Mouse (Mus musculus) liver, postnatal 0 days (tissue): ENCODE measurements around the gene Kri1. TPM values are rescaled to one million over a fixed set of nuclear protein-coding genes. Genes with fewer than 3 reads are reported as not detected.

Source experiments
- ATAC-seq: fragments of 200-750 bp; cut with Nextera tagmentation; 2 replicates; pipeline ENCODE4 v1.8.0; 2017; ENCODE audit warnings: mild to moderate bottlenecking, moderate library complexity
- DNase-seq: peaks from one replicate; pipeline ENCODE4 v3.0.0-alpha.2; 2016
- H3K27ac ChIP-seq: fragments of 300-500 bp; sonication (generic); 2 replicates; pipeline ENCODE4 v1.5.1; 2014; ENCODE audit warnings: antibody characterized with exemption, moderate library complexity, mild to moderate bottlenecking, low read depth
- H3K27me3 ChIP-seq: fragments of 300-500 bp; sonication (generic); 2 replicates; pipeline ENCODE4 v1.6.1; 2014; ENCODE audit warnings: low read length, control low read depth, mixed read lengths; ENCODE audit not compliant: insufficient read depth
- H3K36me3 ChIP-seq: fragments of 300-500 bp; sonication (generic); replicated peaks from 2 replicates; pipeline ENCODE4 v1.6.1; 2014; ENCODE audit warnings: mild to moderate bottlenecking, control low read depth, low read length, moderate library complexity, mixed read lengths; ENCODE audit not compliant: insufficient read depth
- H3K4me1 ChIP-seq: fragments of 300-500 bp; sonication (generic); 2 replicates; pipeline ENCODE4 v1.6.1; 2014; ENCODE audit warnings: antibody characterized with exemption, mild to moderate bottlenecking, control low read depth; ENCODE audit not compliant: insufficient read depth
- H3K4me2 ChIP-seq: fragments of 300-500 bp; sonication (generic); 2 replicates; pipeline ENCODE4 v1.6.1; 2014; ENCODE audit warnings: low read depth, mild to moderate bottlenecking, low read length, moderate library complexity, mixed read lengths
- H3K4me3 ChIP-seq: fragments of 300-500 bp; sonication (generic); 2 replicates; pipeline ENCODE4 v1.5.1; 2014; ENCODE audit warnings: low read depth, low read length
- H3K9ac ChIP-seq: fragments of 300-500 bp; sonication (generic); replicated peaks from 2 replicates; pipeline ENCODE4 v1.6.1; 2014; ENCODE audit warnings: mild to moderate bottlenecking, moderate library complexity
- H3K9me3 ChIP-seq: fragments of 300-500 bp; sonication (generic); 2 replicates; pipeline ENCODE4 v1.6.1; 2016; ENCODE audit warnings: mild to moderate bottlenecking, control low read depth, low read length, mixed read lengths
- CTCF ChIP-seq: sonication (generic); IDR thresholded peaks from 2 replicates; pipeline ENCODE4 v1.5.1; 2016; ENCODE audit warnings: antibody characterized with exemption, low read depth
- EP300 ChIP-seq: IDR thresholded peaks from 2 replicates; pipeline ENCODE4 v1.6.1; 2016; ENCODE audit warnings: antibody characterized with exemption, low read depth, mild to moderate bottlenecking
- WGBS: fragments of 180-500 bp; shearing (Covaris S2); extraction: QIAGEN DNeasy Blood & Tissue Kit; methylation state at CpG from one replicate; pipeline ENCODE4 v1.1.7; 2014; ENCODE audit not compliant: insufficient replicate concordance; 5-methylcytosine and 5-hydroxymethylcytosine counted together
- polyA plus RNA-seq: library from polyadenylated mRNA; unstranded; fragments of >200 nt; fragmentation: Nextera tagmentation; extraction: Ambion mirVana; gene quantifications from 2 replicates; pipeline ENCODE4 v1.2.1, GENCODE M21; 2015

The Kri1 gene
- polyA plus RNA-seq, 1 experiment from 2014 or later, result 5.3 TPM

DNA sequence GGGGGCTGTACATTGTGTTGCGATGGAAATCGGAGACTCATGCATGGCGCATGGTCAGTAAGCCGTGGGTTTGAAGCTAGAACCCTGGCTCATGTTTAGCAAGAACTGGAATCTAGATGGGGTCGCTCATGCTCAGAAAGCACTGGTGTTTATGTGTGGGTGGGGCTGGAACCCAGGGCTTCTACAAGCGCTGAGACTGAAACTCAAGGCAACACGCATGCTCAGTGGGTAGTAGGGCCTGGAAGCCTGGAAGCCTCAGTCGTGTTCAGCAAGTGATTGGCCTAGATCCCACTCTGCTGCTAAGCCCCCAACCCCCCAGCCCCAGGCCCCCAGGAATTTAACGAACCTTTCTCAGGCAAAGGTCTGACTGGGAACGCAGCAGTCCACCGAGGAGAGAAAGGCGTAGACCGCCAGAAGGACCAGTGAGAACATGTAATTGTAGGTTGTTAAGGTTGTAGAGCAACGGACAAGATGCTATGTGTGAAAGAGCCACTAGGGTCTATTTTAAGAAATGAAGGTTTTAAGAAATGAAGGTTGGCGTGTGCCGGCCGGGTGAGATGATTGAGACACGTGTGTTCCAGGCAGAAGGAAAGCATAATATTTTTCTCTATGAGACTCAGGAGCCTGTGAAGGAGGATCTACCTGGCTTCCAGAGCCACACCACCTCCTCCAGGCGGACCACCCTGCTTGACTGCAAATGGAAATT lies 34.6 kb upstream of the Kri1 start:
- H3K27me3 ChIP-seq, result no peaks in the 10 kb centered on the region
- TF ChIP-seq EP300 (no peak), CTCF (no peak)
- peak overlapping the region; percentile 76 for H3K4me2 ChIP-seq
- no peak for ATAC-seq
- peak overlapping the region; percentile 62; the same call in 1 of the 2 replicates for H3K4me3 ChIP-seq
- H3K36me3 ChIP-seq, result no peaks in the 10 kb centered on the region; the same call in 1 of the 2 replicates
- peak overlapping the region; percentile 68; the same call in 1 of the 2 replicates for H3K9ac ChIP-seq
- no peaks in the 10 kb centered on the region for H3K9me3 ChIP-seq
- peaks cover 22% of the 10 kb centered on the region for H3K4me1 ChIP-seq
- no peak for DNase-seq
- H3K27ac ChIP-seq, result peak overlapping the region; percentile 73; the same call in 1 of the 2 replicates
- WGBS, result 72% methylated on average over 19 of the region's 19 CpGs

DNA sequence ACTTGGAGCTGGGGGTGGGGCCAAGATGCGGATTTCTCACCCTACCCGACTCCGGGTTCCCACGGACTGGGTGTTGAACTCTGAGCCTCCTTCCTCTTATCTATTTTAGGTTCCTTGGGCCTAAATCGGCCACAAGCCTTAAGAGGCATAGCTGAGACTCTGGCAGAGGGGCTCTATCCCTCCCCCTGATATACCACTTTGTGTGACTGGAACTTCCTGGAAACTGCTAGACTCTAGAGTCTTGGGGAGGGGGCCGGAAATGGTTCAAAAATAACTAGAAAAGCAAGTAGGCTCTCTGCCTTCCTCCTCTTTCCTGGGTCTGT lies 33.7 kb upstream of the Kri1 start:
- H3K4me3 ChIP-seq, result peak overlapping the region; percentile 62
- no peaks in the 10 kb centered on the region; the same call in 1 of the 2 replicates for H3K36me3 ChIP-seq
- peak overlapping the region; percentile 76 for H3K4me2 ChIP-seq
- no peaks in the 10 kb centered on the region for H3K27me3 ChIP-seq
- ATAC-seq, result peak; percentile 26
- DNase-seq, result peak; percentile 62
- peak overlapping the region; percentile 73 for H3K27ac ChIP-seq
- TF ChIP-seq CTCF (no peak), EP300 (no peak)
- H3K9ac ChIP-seq, result peak overlapping the region; percentile 68
- H3K4me1 ChIP-seq, result peaks cover 22% of the 10 kb centered on the region
- 9% methylated on average over 6 of the region's 6 CpGs for WGBS
- H3K9me3 ChIP-seq, result no peaks in the 10 kb centered on the region

DNA sequence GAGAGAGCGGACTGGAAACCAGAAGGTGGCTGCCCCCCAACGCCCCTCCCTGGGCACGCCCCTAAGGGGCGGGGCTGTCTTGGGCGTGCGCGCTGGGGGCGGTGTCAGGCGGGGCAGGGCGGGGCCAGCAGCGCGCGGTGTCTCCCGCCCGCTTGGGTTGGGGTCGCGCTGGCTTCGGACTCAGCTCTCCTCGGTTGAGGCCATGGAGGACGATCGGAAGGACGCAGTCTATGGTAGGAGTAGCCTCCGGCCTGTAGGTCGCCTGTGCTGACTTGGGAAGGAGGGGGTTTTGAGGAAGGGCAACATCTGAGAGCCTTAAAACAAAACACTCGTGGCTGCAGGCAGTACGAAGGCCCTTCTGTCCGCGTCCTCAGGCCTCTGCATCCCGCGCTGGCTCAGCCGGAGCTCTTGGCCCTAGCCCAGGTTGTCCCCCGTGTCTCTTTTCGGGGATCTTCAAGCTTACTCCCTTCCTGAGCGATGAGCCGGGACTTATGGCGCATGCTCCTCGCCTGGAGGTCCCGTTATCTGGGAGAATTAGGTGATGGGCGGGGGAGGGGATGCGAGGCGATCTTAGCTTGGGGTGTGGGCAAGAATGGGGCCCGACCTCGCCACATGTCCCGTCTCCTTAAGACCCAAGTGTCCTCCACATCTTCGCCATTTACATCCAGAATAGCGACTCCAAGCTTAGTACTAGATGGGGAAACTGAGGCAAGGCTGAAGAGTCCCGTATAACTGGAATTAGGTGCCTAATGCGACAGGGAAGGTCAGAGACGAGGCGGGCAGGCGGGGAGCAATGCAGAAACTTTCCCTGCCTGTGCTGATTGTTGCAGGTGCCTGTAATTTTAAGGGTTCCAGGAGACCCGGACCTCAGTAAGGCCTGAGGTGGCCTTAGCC lies 33.1 kb upstream of the Kri1 start, which contains the start of gene Slc44a2:
Gene Slc44a2, plus strand, starts transcription at position 80 of the 894 bp plus-strand sequence.
- H3K4me1 ChIP-seq, result peaks cover 22% of the 10 kb centered on the region
- peak within 1 kb of the TSS; percentile 76 for H3K4me2 ChIP-seq
- H3K4me3 ChIP-seq, result peak within 1 kb of the TSS; percentile 62
- ATAC-seq (peak; percentile 91), DNase-seq (peak; percentile 92)
- 2% methylated on average over 51 of the region's 52 CpGs for WGBS
- no peak for TF ChIP-seq EP300
- no peak for TF ChIP-seq CTCF
- no peaks in the 10 kb centered on the region; the same call in 1 of the 2 replicates for H3K36me3 ChIP-seq
- H3K9me3 ChIP-seq, result no peaks in the 10 kb centered on the region
- H3K27me3 ChIP-seq, result no peaks in the 10 kb centered on the region
- peak within 1 kb of the TSS; percentile 68 for H3K9ac ChIP-seq
- H3K27ac ChIP-seq, result peak within 1 kb of the TSS; percentile 73

DNA sequence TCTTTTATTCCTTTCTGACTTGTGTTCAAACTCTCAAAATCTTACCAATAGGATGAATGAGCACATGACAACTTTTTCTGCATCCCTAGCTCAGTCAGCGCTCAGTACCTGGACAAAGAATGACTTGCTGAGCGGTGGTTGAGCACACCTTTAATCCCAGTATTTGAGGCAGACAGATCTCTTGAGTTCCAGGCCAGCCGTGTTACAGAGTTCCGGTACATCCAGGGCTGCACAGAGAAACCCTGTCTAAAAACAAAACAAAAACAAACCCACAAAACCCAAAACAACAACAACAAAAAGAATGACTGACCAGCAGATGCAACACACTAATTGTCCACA lies 32.5 kb upstream of the Kri1 start:
- ATAC-seq (peak; percentile 30), DNase-seq (no peak)
- Histone ChIP-seq H3K36me3 (no peaks in the 10 kb centered on the region; the same call in 1 of the 2 replicates), H3K4me1 (peaks cover 22% of the 10 kb centered on the region), H3K4me3 (peak overlapping the region; percentile 62), H3K9ac (peak overlapping the region; percentile 32; the same call in 1 of the 2 replicates), H3K27me3 (no peaks in the 10 kb centered on the region), H3K4me2 (peak overlapping the region; percentile 76), H3K27ac (0 out of 2 replicates have a peak overlapping the region, but pooled peaks have one; percentile 73), H3K9me3 (no peaks in the 10 kb centered on the region)
- no peak for TF ChIP-seq EP300
- TF ChIP-seq CTCF, result no peak
- 30% methylated on average over 4 of the region's 4 CpGs for WGBS

DNA sequence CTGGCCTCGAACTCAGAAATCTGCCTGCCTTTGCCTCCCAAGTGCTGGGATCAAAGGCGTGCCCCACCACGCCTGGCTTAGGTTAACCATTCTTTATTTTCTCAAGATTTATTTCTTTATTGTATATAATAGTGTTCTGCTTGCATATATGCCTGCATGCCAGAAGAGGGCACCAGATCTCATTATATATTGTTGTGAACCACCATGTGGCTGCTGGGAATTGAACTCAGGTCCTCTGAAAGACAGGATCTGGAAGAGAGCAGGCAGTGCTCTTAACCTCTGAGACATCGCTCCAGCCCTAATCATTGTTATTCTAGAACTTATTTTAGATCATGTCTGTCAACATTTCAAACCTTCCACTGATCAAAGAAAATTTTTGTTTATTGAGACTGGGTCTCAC lies 31.7 kb upstream of the Kri1 start:
- Histone ChIP-seq H3K9ac (no peak overlapping the region), H3K36me3 (no peaks in the 10 kb centered on the region; the same call in 1 of the 2 replicates), H3K27me3 (no peaks in the 10 kb centered on the region), H3K4me3 (no peak overlapping the region), H3K27ac (no peak overlapping the region), H3K4me2 (no peak overlapping the region), H3K4me1 (peaks cover 27% of the 10 kb centered on the region), H3K9me3 (no peaks in the 10 kb centered on the region)
- 91% methylated on average over 4 of the region's 4 CpGs for WGBS
- ATAC-seq, result no peak
- DNase-seq, result no peak
- no peak for TF ChIP-seq CTCF
- TF ChIP-seq EP300, result no peak

DNA sequence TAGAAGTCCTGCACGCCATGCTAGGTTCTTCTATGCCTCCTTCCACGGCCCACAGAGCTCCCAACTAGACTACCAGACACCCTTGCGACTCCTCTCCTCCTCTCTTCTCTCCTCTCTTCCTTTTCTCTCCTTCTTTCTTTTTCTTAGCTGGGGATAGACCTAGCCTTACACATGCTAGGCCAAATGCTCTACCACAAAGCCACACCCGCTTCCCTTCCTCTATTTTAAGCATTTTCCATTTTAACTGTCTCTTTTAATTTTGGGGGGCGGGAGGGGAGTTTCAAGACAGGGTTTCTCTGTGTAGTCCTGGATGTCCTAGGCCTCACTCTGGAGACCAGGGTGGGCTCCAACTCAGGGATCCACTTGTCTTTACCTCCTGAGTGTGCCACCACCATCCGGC lies 31.0 kb upstream of the Kri1 start:
- H3K4me3 ChIP-seq, result no peak overlapping the region
- 0 out of 2 replicates have a peak overlapping the region, but pooled peaks have one; percentile 3 for H3K27ac ChIP-seq
- 56% methylated on average over 6 of the region's 6 CpGs for WGBS
- ATAC-seq, result no peak
- DNase-seq, result no peak
- no peaks in the 10 kb centered on the region for H3K9me3 ChIP-seq
- no peak overlapping the region for H3K4me2 ChIP-seq
- no peaks in the 10 kb centered on the region; the same call in 1 of the 2 replicates for H3K36me3 ChIP-seq
- no peaks in the 10 kb centered on the region for H3K27me3 ChIP-seq
- peaks cover 30% of the 10 kb centered on the region for H3K4me1 ChIP-seq
- H3K9ac ChIP-seq, result no peak overlapping the region
- TF ChIP-seq EP300, result no peak
- TF ChIP-seq CTCF, result no peak
